In genomic region chr19:56811590-56811989, GRCm38 (mm10) we compare ENCODE assay signal across 8 mouse cellular contexts. TPM values are rescaled to one million over a fixed set of nuclear protein-coding genes. Genes with fewer than 3 reads are reported as not detected.
A peak's percentile ranks its signal among the peaks of the same experiment; 100 is the strongest.
DNase-seq lines count a peak whose midpoint lies in the region; ATAC-seq and TF ChIP-seq lines count a peak whose summit lies in the region.

No protein-coding gene starts in this region.

- H3K4me3 ChIP-seq in spleen, adult 2 months (ENCODE audit: extremely low read depth, insufficient read depth, insufficient read length), result no peak overlapping the region
- no peak overlapping the region for H3K4me3 ChIP-seq in forebrain, embryonic 16.5 days (replicated peaks; ENCODE audit: low read length)
- no peak overlapping the region for H3K4me3 ChIP-seq in hindbrain, postnatal 0 days (ENCODE audit: low read length)
- H3K4me3 ChIP-seq in liver, adult 2 months (ENCODE audit: insufficient read depth, low read depth, low read length), result no peak overlapping the region
- no peak overlapping the region for H3K4me3 ChIP-seq in neural tube, embryonic 11.5 days (ENCODE audit: low read depth, low read length)

- H3K4me2 ChIP-seq in forebrain, embryonic 16.5 days (ENCODE audit: low read length), result no peak overlapping the region
- H3K4me2 ChIP-seq in hindbrain, postnatal 0 days (ENCODE audit: low read depth, low read length), result no peak overlapping the region
- no peak overlapping the region for H3K4me2 ChIP-seq in neural tube, embryonic 11.5 days (ENCODE audit: low read depth)

- peak in 1 of 2 experiments; percentile 45 for DNase-seq in spleen, adult 2 months (ENCODE audit: low read depth in 1 of 2, low spot score in 2 of 2)
- DNase-seq in spleen, adult 12 weeks (ENCODE audit: low spot score), result no peak
- peak; percentile 71 for DNase-seq in adrenal gland, postnatal 14 days
- peak; percentile 45 for DNase-seq in hindbrain, postnatal 0 days (ENCODE audit: low spot score)
- DNase-seq in liver, adult 2 months (ENCODE audit: extremely low read depth, low read depth, low spot score), result peak; percentile 48
- DNase-seq in neural tube, embryonic 11.5 days (ENCODE audit: low spot score), result peak; percentile 59

- H3K4me1 ChIP-seq in spleen, adult 2 months (ENCODE audit: control insufficient read depth, insufficient read depth, insufficient read length), result 0 out of 2 replicates have a peak, but pooled peaks cover 2% of the 10 kb centered on the region
- H3K4me1 ChIP-seq in forebrain, embryonic 16.5 days (replicated peaks; ENCODE audit: control insufficient read depth, insufficient read depth, low read length), result no peaks in the 10 kb centered on the region
- no peaks in the 10 kb centered on the region for H3K4me1 ChIP-seq in hindbrain, postnatal 0 days (ENCODE audit: insufficient read depth, low read length)
- no peaks in the 10 kb centered on the region for H3K4me1 ChIP-seq in liver, adult 2 months (ENCODE audit: control insufficient read depth, insufficient read depth, low read length)
- no peaks in the 10 kb centered on the region; the same call in 1 of the 2 replicates for H3K4me1 ChIP-seq in neural tube, embryonic 11.5 days (ENCODE audit: control insufficient read depth, insufficient read depth, low read length)

- no peak overlapping the region for H3K9ac ChIP-seq in forebrain, embryonic 16.5 days (replicated peaks; ENCODE audit: low read depth, low read length)
- no peak overlapping the region for H3K9ac ChIP-seq in hindbrain, postnatal 0 days (replicated peaks; ENCODE audit: low read length)
- no peak overlapping the region for H3K9ac ChIP-seq in liver, adult 2 months (ENCODE audit: low read depth, low read length)
- H3K9ac ChIP-seq in neural tube, embryonic 11.5 days (ENCODE audit: low read length), result no peak overlapping the region

- TF ChIP-seq POLR2A in spleen, adult 2 months (IDR thresholded peaks at IDR 0.05; ENCODE audit: low read depth, low read length), result no peak
- no peak for TF ChIP-seq POLR2A in liver, adult 2 months (IDR thresholded peaks at IDR 0.05; ENCODE audit: extremely low read depth, insufficient read depth, low read length)

- TF ChIP-seq CTCF in spleen, adult 2 months (IDR thresholded peaks at IDR 0.05; ENCODE audit: extremely low read depth, insufficient read depth, insufficient read length, insufficient replicate concordance), result peak; percentile 33; the same call in 1 of the 2 replicates
- peak; percentile 73 for TF ChIP-seq CTCF in hindbrain, postnatal 0 days (IDR thresholded peaks at IDR 0.05; ENCODE audit: low read depth)
- peak; percentile 77 for TF ChIP-seq CTCF in liver, adult 2 months (IDR thresholded peaks at IDR 0.05; ENCODE audit: low read depth, low read length)

- WGBS in spleen, adult 2 months, result 57% methylated on average over 9 of the region's 9 CpGs
- WGBS in forebrain, embryonic 16.5 days, result 43% methylated on average over 9 of the region's 9 CpGs
- 42% methylated on average over 9 of the region's 9 CpGs for WGBS in hindbrain, postnatal 0 days
- WGBS in liver, adult 2 months, result 32% methylated on average over 9 of the region's 9 CpGs
- WGBS in neural tube, embryonic 11.5 days, result 48% methylated on average over 9 of the region's 9 CpGs

- no peaks in the 10 kb centered on the region for H3K9me3 ChIP-seq in forebrain, embryonic 16.5 days (ENCODE audit: control insufficient read depth, low read length)
- H3K9me3 ChIP-seq in hindbrain, postnatal 0 days (ENCODE audit: low read length), result no peaks in the 10 kb centered on the region
- no peaks in the 10 kb centered on the region for H3K9me3 ChIP-seq in neural tube, embryonic 11.5 days (ENCODE audit: control insufficient read depth, low read length)

- H3K36me3 ChIP-seq in spleen, adult 2 months (ENCODE audit: control insufficient read depth, insufficient read depth, low read length), result peaks cover 19% of the 10 kb centered on the region
- peaks cover 5% of the 10 kb centered on the region for H3K36me3 ChIP-seq in forebrain, embryonic 16.5 days (ENCODE audit: control insufficient read depth, insufficient read depth)
- H3K36me3 ChIP-seq in hindbrain, postnatal 0 days (ENCODE audit: insufficient read depth, low read length), result peaks cover 20% of the 10 kb centered on the region; the same call in 1 of the 2 replicates
- peaks cover 27% of the 10 kb centered on the region for H3K36me3 ChIP-seq in liver, adult 2 months (ENCODE audit: control insufficient read depth, insufficient read depth, low read length)
- H3K36me3 ChIP-seq in neural tube, embryonic 11.5 days (ENCODE audit: control insufficient read depth, insufficient read depth, low read length), result peaks cover 2% of the 10 kb centered on the region; the same call in 1 of the 2 replicates

- H3K79me2 ChIP-seq in liver, adult 2 months (ENCODE audit: control insufficient read depth, insufficient read depth, low read length), result peaks cover 5% of the 10 kb centered on the region; the same call in 1 of the 2 replicates

- H3K27me3 ChIP-seq in spleen, adult 2 months (ENCODE audit: control insufficient read depth, insufficient read depth, low read length), result no peaks in the 10 kb centered on the region
- no peaks in the 10 kb centered on the region for H3K27me3 ChIP-seq in forebrain, embryonic 16.5 days (replicated peaks; ENCODE audit: control insufficient read depth, insufficient read depth, low read length)
- H3K27me3 ChIP-seq in hindbrain, postnatal 0 days (ENCODE audit: insufficient read depth, low read length), result no peaks in the 10 kb centered on the region
- H3K27me3 ChIP-seq in liver, adult 2 months (ENCODE audit: control insufficient read depth, insufficient read depth, low read length), result no peaks in the 10 kb centered on the region
- H3K27me3 ChIP-seq in neural tube, embryonic 11.5 days (ENCODE audit: control insufficient read depth, insufficient read depth, low read length), result no peaks in the 10 kb centered on the region

- H3K27ac ChIP-seq in spleen, adult 2 months (ENCODE audit: insufficient read depth, low read length), result no peak overlapping the region
- no peak overlapping the region for H3K27ac ChIP-seq in forebrain, embryonic 16.5 days (ENCODE audit: low read length)
- H3K27ac ChIP-seq in hindbrain, postnatal 0 days, result no peak overlapping the region
- no peak overlapping the region for H3K27ac ChIP-seq in liver, adult 2 months (replicated peaks; ENCODE audit: insufficient read depth, low read depth, low read length)
- H3K27ac ChIP-seq in neural tube, embryonic 11.5 days (ENCODE audit: low read depth, low read length), result no peak overlapping the region

- 0 out of 2 replicates have a peak, but pooled peaks have one; percentile 33 for ATAC-seq in forebrain, embryonic 16.5 days
- no peak for ATAC-seq in hindbrain, postnatal 0 days
- no peak for ATAC-seq in neural tube, embryonic 11.5 days (ENCODE audit: insufficient read depth, low FRiP score, low TSS enrichment)
- no peak for ATAC-seq in activated CD4-positive, CD25-positive, alpha-beta regulatory T cell, adult 4 months

RNA-seq across cellular contexts. Expression of gene Ccdc186, which starts 10.4 kb away (rescaled TPM):
- 1.8 and 2.0 TPM in 2 replicates for polyA plus RNA-seq in spleen, adult 2 months (2012; rRNA removed)
- 21.0 and 25.7 TPM in 2 replicates for total RNA-seq in adrenal gland, postnatal 14 days (2021)
- 28.4 and 35.2 TPM in 2 replicates for polyA plus RNA-seq in forebrain, embryonic 16.5 days (2015; fragmentation: Nextera tagmentation; extraction: Ambion mirVana)
- 11.7 and 12.4 TPM in 2 replicates for total RNA-seq in hindbrain, postnatal 0 days (2014; rRNA removed)
- 21.7 and 22.7 TPM in 2 replicates for polyA plus RNA-seq in hindbrain, postnatal 0 days (2015; fragmentation: Nextera tagmentation; extraction: Ambion mirVana)
- total RNA-seq in liver, adult 2 months (2014; rRNA removed), result 5.9 and 7.9 TPM in 2 replicates
- 0.95 and 1.6 TPM in 2 replicates for polyA plus RNA-seq in liver, adult 2 months (2012; rRNA removed)
- polyA plus RNA-seq in neural tube, embryonic 11.5 days (2014; fragmentation: Nextera tagmentation; extraction: Ambion mirVana), result 21.2 and 21.9 TPM in 2 replicates
- 10 to 100 TPM in 1 of 2 experiments, 1 to 10 TPM in 1; 9.0 to 10.4 TPM for polyA plus RNA-seq in activated CD4-positive, CD25-positive, alpha-beta regulatory T cell, adult 4 months (2017; shearing (Covaris generic))

RNA-seq across cellular contexts. Expression of gene Tdrd1, which starts 14.4 kb away (rescaled TPM):
- not detected in 2 replicates for polyA plus RNA-seq in spleen, adult 2 months (2012; rRNA removed)
- not detected in 2 replicates for total RNA-seq in adrenal gland, postnatal 14 days (2021)
- 0.75 and 1.0 TPM in 2 replicates for polyA plus RNA-seq in forebrain, embryonic 16.5 days (2015; fragmentation: Nextera tagmentation; extraction: Ambion mirVana)
- 0.94 and 1.0 TPM in 2 replicates for total RNA-seq in hindbrain, postnatal 0 days (2014; rRNA removed)
- polyA plus RNA-seq in hindbrain, postnatal 0 days (2015; fragmentation: Nextera tagmentation; extraction: Ambion mirVana), result 0.68 and 0.81 TPM in 2 replicates
- total RNA-seq in liver, adult 2 months (2014; rRNA removed), result not detected in 2 replicates
- not detected in 2 replicates for polyA plus RNA-seq in liver, adult 2 months (2012; rRNA removed)
- 0.88 and 0.97 TPM in 2 replicates for polyA plus RNA-seq in neural tube, embryonic 11.5 days (2014; fragmentation: Nextera tagmentation; extraction: Ambion mirVana)
- polyA plus RNA-seq in activated CD4-positive, CD25-positive, alpha-beta regulatory T cell, adult 4 months (2017; shearing (Covaris generic)), result not detected
